Mouse (Mus musculus): Measurements from ENCODE around the gene Atp6v1b1. TPM values are rescaled to one million over a fixed set of nuclear protein-coding genes. Genes with fewer than 3 reads are reported as not detected.

Gene Atp6v1b1
- polyA plus RNA-seq, 1 experiment from 2014 or later: not detected

GRCm38 (mm10) chr6:83802846-83803245, 60.1 kb downstream of the Atp6v1b1 start:
- Histone ChIP-seq H3K36me3 (ENCODE audit: control insufficient read depth, insufficient read depth, low read length) (peaks cover 14% of the 10 kb centered on the region; the same call in 1 of the 2 replicates), H3K4me1 (ENCODE audit: control insufficient read depth, insufficient read depth, low read length) (no peaks in the 10 kb centered on the region), H3K27me3 (ENCODE audit: control insufficient read depth, insufficient read depth, low read depth, low read length) (no peaks in the 10 kb centered on the region), H3K27ac (ENCODE audit: low read length) (no peak overlapping the region), H3K4me2 (ENCODE audit: low read length) (no peak overlapping the region), H3K9ac (ENCODE audit: low read depth, low read length) (no peak overlapping the region), H3K4me3 (ENCODE audit: low read depth, low read length) (no peak overlapping the region), H3K9me3 (replicated peaks; ENCODE audit: control insufficient read depth, low read length, poor library complexity, severe bottlenecking) (no peaks in the 10 kb centered on the region)
- 95% methylated on average over 3 of the region's 3 CpGs for WGBS
- no peak for ATAC-seq

Other genes with a start within 250 kb of the Atp6v1b1 start
- gene Dguok, start 236.0 kb upstream of the Atp6v1b1 start, polyA plus RNA-seq (2015; fragmentation: Nextera tagmentation; extraction: Ambion mirVana): 64.8 and 72.5 TPM in 2 replicates
- 1.7 and 2.0 TPM in 2 replicates for gene Actg2, start 206.7 kb upstream of the Atp6v1b1 start, polyA plus RNA-seq (2015; fragmentation: Nextera tagmentation; extraction: Ambion mirVana)
- 71.5 and 76.9 TPM in 2 replicates for gene Stambp, start 170.3 kb upstream of the Atp6v1b1 start, polyA plus RNA-seq (2015; fragmentation: Nextera tagmentation; extraction: Ambion mirVana)
- not detected in 2 replicates for gene Clec4f, start 86.8 kb upstream of the Atp6v1b1 start, polyA plus RNA-seq (2015; fragmentation: Nextera tagmentation; extraction: Ambion mirVana)
- gene Cd207, start 65.1 kb upstream of the Atp6v1b1 start, polyA plus RNA-seq (2015; fragmentation: Nextera tagmentation; extraction: Ambion mirVana): not detected in 2 replicates
- 0.16 TPM in 1 of 2 replicates, not detected in the other for gene Vax2, start 31.7 kb upstream of the Atp6v1b1 start, polyA plus RNA-seq (2015; fragmentation: Nextera tagmentation; extraction: Ambion mirVana)
- 0.25 and 0.29 TPM in 2 replicates for gene Ankrd53, start 19.7 kb downstream of the Atp6v1b1 start, polyA plus RNA-seq (2015; fragmentation: Nextera tagmentation; extraction: Ambion mirVana)
- 62.8 and 69.3 TPM in 2 replicates for gene Tex261, start 32.8 kb downstream of the Atp6v1b1 start, polyA plus RNA-seq (2015; fragmentation: Nextera tagmentation; extraction: Ambion mirVana)
- gene Nagk, start 52.0 kb downstream of the Atp6v1b1 start, polyA plus RNA-seq (2015; fragmentation: Nextera tagmentation; extraction: Ambion mirVana): 112 and 122 TPM in 2 replicates
- 29.7 and 30.6 TPM in 2 replicates for gene Paip2b, start 88.8 kb downstream of the Atp6v1b1 start, polyA plus RNA-seq (2015; fragmentation: Nextera tagmentation; extraction: Ambion mirVana)
- 68.2 and 78.7 TPM in 2 replicates for gene Zfp638, start 124.1 kb downstream of the Atp6v1b1 start, polyA plus RNA-seq (2015; fragmentation: Nextera tagmentation; extraction: Ambion mirVana)

Measured in midbrain, embryonic 16.5 days (tissue).